Mouse (Mus musculus) 3134 (cell line): ENCODE results near the gene Apol6.

Experiments
- DNase-seq: peaks from one replicate; pipeline ENCODE4 v3.0.0-alpha.2; 2011; ENCODE audit warnings: low spot score; ENCODE audit not compliant: insufficient read length; ENCODE audit errors: extremely low read depth

The Apol6 gene

GRCm38 (mm10) chr15:77104349-77105158 lies 60.0 kb downstream of the Apol6 start:
- no peak for DNase-seq

- no peak for DNase-seq
Measured at GRCm38 (mm10) chr15:77105273-77105672, 60.7 kb downstream of the Apol6 start.
